Mouse (Mus musculus) C2C12 (cell line): ENCODE data around the gene Ipo4. TPM values are rescaled to one million over a fixed set of nuclear protein-coding genes. Genes with fewer than 3 reads are reported as not detected.

Source experiments
- H3K27me3 ChIP-seq: one replicate; pipeline ENCODE4 v1.6.1; 2011; ENCODE audit not compliant: control insufficient read depth, insufficient read depth, insufficient read length
- H3K36me3 ChIP-seq: one replicate; pipeline ENCODE4 v1.6.1; 2011; ENCODE audit not compliant: control insufficient read depth, insufficient read depth
- H3K4me3 ChIP-seq: one replicate; pipeline ENCODE4 v1.5.1; 2011; ENCODE audit warnings: mild to moderate bottlenecking, control low read depth; ENCODE audit not compliant: poor library complexity, insufficient read depth, severe bottlenecking
- H3K79me2 ChIP-seq: one replicate; pipeline ENCODE4 v1.6.1; 2011; ENCODE audit not compliant: control insufficient read depth, insufficient read depth
- H3K79me3 ChIP-seq: one replicate; pipeline ENCODE4 v1.6.1; 2011; ENCODE audit warnings: low read depth, control low read depth
- H3ac ChIP-seq: one replicate; pipeline ENCODE3; 2011; ENCODE audit warnings: low read depth; ENCODE audit not compliant: control insufficient read depth, insufficient read length
- CEBPB ChIP-seq: IDR thresholded peaks from one replicate; pipeline ENCODE4 v1.6.1; 2011; ENCODE audit warnings: low read depth, mild to moderate bottlenecking, control low read depth, moderate library complexity
- CTCF ChIP-seq: IDR thresholded peaks from one replicate; pipeline ENCODE4 v1.5.1; 2011; ENCODE audit not compliant: control insufficient read depth, insufficient read depth, insufficient read length
- FOSL1 ChIP-seq: IDR thresholded peaks from one replicate; pipeline ENCODE4 v1.8.0; 2011; ENCODE audit warnings: mild to moderate bottlenecking, low read length; ENCODE audit not compliant: poor library complexity, insufficient read depth, severe bottlenecking
- MAX ChIP-seq: IDR thresholded peaks from one replicate; pipeline ENCODE4 v1.6.1; 2011; ENCODE audit warnings: mild to moderate bottlenecking, control low read depth
- MYOD1 ChIP-seq: IDR thresholded peaks from one replicate; pipeline ENCODE4 v1.6.1; 2011; ENCODE audit warnings: low read depth; ENCODE audit not compliant: control insufficient read depth, insufficient read length
- MYOG ChIP-seq: IDR thresholded peaks from one replicate; pipeline ENCODE4 v1.6.1; 2011; ENCODE audit not compliant: control insufficient read depth, insufficient read length; ENCODE audit errors: extremely low read depth
- USF1 ChIP-seq: IDR thresholded peaks from one replicate; pipeline ENCODE4 v1.6.1; 2011; ENCODE audit warnings: low read depth, mild to moderate bottlenecking, control low read depth, moderate library complexity
- polyA plus RNA-seq: library from polyadenylated mRNA; unstranded; fragments of >200 nt; fragmentation: generic; extraction: Trizol; gene quantifications from one replicate; pipeline ENCODE4 v1.2.1, GENCODE M21; 2012; ENCODE audit warnings: missing spikeins

Gene Ipo4
- polyA plus RNA-seq, 1 experiment, result 113 TPM

- Histone ChIP-seq H3K79me3 (no peaks in the 10 kb centered on the region), H3K4me3 (no peak within 1 kb of the TSS), H3K79me2 (no peaks in the 10 kb centered on the region), H3ac (no peak within 1 kb of the TSS), H3K27me3 (no peaks in the 10 kb centered on the region), H3K36me3 (no peaks in the 10 kb centered on the region)
- TF ChIP-seq CTCF, result no peak
- no peak for TF ChIP-seq MYOG
- TF ChIP-seq USF1, result no peak
- TF ChIP-seq MYOD1, result no peak
- no peak for TF ChIP-seq FOSL1
- TF ChIP-seq MAX, result no peak
- TF ChIP-seq CEBPB, result no peak
Measured at GRCm38 (mm10) chr14:55617822-55618221, 17.9 kb downstream of the Ipo4 start, which contains the start of gene Rec8. TSS of gene Rec8 (plus strand) at chr14:55618037.

GRCm38 (mm10) chr14:55616844-55617243, 18.9 kb downstream of the Ipo4 start:
- H3K4me3 ChIP-seq, result no peak overlapping the region
- H3K36me3 ChIP-seq, result no peaks in the 10 kb centered on the region
- no peak overlapping the region for H3ac ChIP-seq
- TF ChIP-seq MAX (no peak), FOSL1 (no peak), CEBPB (no peak)
- no peaks in the 10 kb centered on the region for H3K79me2 ChIP-seq
- no peaks in the 10 kb centered on the region for H3K79me3 ChIP-seq
- H3K27me3 ChIP-seq, result no peaks in the 10 kb centered on the region

GRCm38 (mm10) chr14:55615876-55616275, 19.9 kb downstream of the Ipo4 start:
- no peaks in the 10 kb centered on the region for H3K36me3 ChIP-seq
- no peak for TF ChIP-seq MAX
- no peak for TF ChIP-seq MYOD1
- no peak for TF ChIP-seq FOSL1
- no peak for TF ChIP-seq USF1
- no peak for TF ChIP-seq CTCF
- no peak for TF ChIP-seq MYOG
- no peak for TF ChIP-seq CEBPB

GRCm38 (mm10) chr14:55614565-55615178, 21.1 kb downstream of the Ipo4 start:
- TF ChIP-seq USF1 (no peak), CEBPB (no peak), FOSL1 (no peak), CTCF (no peak)
- Histone ChIP-seq H3K36me3 (peaks cover under 1% of the 10 kb centered on the region), H3K79me3 (no peaks in the 10 kb centered on the region), H3K4me3 (no peak overlapping the region), H3K27me3 (no peaks in the 10 kb centered on the region), H3ac (no peak overlapping the region), H3K79me2 (no peaks in the 10 kb centered on the region)

More at GRCm38 (mm10) chr14:55615876-55616275, 19.9 kb downstream of the Ipo4 start:
- H3ac ChIP-seq, result no peak overlapping the region
- H3K79me3 ChIP-seq, result no peaks in the 10 kb centered on the region
- H3K27me3 ChIP-seq, result no peaks in the 10 kb centered on the region
- H3K79me2 ChIP-seq, result no peaks in the 10 kb centered on the region
- H3K4me3 ChIP-seq, result no peak overlapping the region

GRCm38 (mm10) chr14:55613346-55613745, 22.4 kb downstream of the Ipo4 start:
- H3K79me3 ChIP-seq, result no peaks in the 10 kb centered on the region
- no peak overlapping the region for H3K4me3 ChIP-seq
- H3ac ChIP-seq, result no peak overlapping the region
- no peaks in the 10 kb centered on the region for H3K27me3 ChIP-seq
- no peak for TF ChIP-seq FOSL1
- TF ChIP-seq USF1, result no peak
- no peak for TF ChIP-seq MYOG
- no peak for TF ChIP-seq MYOD1
- no peak for TF ChIP-seq CEBPB
- no peak for TF ChIP-seq MAX
- TF ChIP-seq CTCF, result no peak
- no peaks in the 10 kb centered on the region for H3K79me2 ChIP-seq
- peaks cover 14% of the 10 kb centered on the region for H3K36me3 ChIP-seq

GRCm38 (mm10) chr14:55608339-55608738, 27.4 kb downstream of the Ipo4 start:
- Histone ChIP-seq H3K79me3 (no peaks in the 10 kb centered on the region), H3K79me2 (no peaks in the 10 kb centered on the region), H3K27me3 (no peaks in the 10 kb centered on the region), H3K4me3 (no peak overlapping the region), H3K36me3 (peaks cover 42% of the 10 kb centered on the region), H3ac (no peak overlapping the region)
- TF ChIP-seq USF1 (no peak), FOSL1 (no peak), MYOD1 (no peak)
